Mouse (Mus musculus) heart, embryonic 15.5 days (tissue): ENCODE data around the gene Slc2a4. TPM values are rescaled to one million over a fixed set of nuclear protein-coding genes. Genes with fewer than 3 reads are reported as not detected.
A peak's percentile ranks its signal among the peaks of the same experiment; 100 is the strongest.

ENCODE experiments used
- ATAC-seq: fragments of 200-750 bp; cut with Nextera tagmentation; replicated peaks from 2 replicates; pipeline ENCODE4 v1.8.0; 2017; ENCODE audit warnings: low read depth, moderate TSS enrichment; ENCODE audit not compliant: insufficient number of reproducible peaks, insufficient read depth, low FRiP score
- H3K27ac ChIP-seq: fragments of 300-500 bp; sonication (generic); 2 replicates; pipeline ENCODE4 v1.5.1; 2015; ENCODE audit warnings: mild to moderate bottlenecking, inconsistent platforms
- H3K27me3 ChIP-seq: fragments of 300-500 bp; sonication (generic); 2 replicates; pipeline ENCODE4 v1.6.1; 2015; ENCODE audit warnings: inconsistent platforms
- H3K36me3 ChIP-seq: fragments of 300-500 bp; sonication (generic); 2 replicates; pipeline ENCODE4 v1.6.1; 2015; ENCODE audit warnings: mild to moderate bottlenecking, inconsistent platforms
- H3K4me1 ChIP-seq: fragments of 300-500 bp; sonication (generic); replicated peaks from 2 replicates; pipeline ENCODE4 v1.6.1; 2015; ENCODE audit warnings: inconsistent platforms
- H3K4me2 ChIP-seq: fragments of 300-500 bp; sonication (generic); 2 replicates; pipeline ENCODE4 v1.6.1; 2015; ENCODE audit warnings: inconsistent platforms, mild to moderate bottlenecking, moderate library complexity
- H3K4me3 ChIP-seq: fragments of 300-500 bp; sonication (generic); 2 replicates; pipeline ENCODE4 v1.5.1; 2015; ENCODE audit warnings: mild to moderate bottlenecking, inconsistent platforms
- H3K9ac ChIP-seq: fragments of 300-500 bp; sonication (generic); 2 replicates; pipeline ENCODE4 v1.6.1; 2015; ENCODE audit warnings: mild to moderate bottlenecking, inconsistent platforms
- H3K9me3 ChIP-seq: fragments of 300-500 bp; sonication (generic); replicated peaks from 2 replicates; pipeline ENCODE4 v1.6.1; 2016; ENCODE audit warnings: inconsistent platforms
- WGBS: fragments of 180-500 bp; shearing (Covaris S2); methylation state at CpG from one replicate; pipeline ENCODE4 v1.1.7; 2015; ENCODE audit warnings: mixed read lengths; 5-methylcytosine and 5-hydroxymethylcytosine counted together
- polyA plus RNA-seq: library from polyadenylated mRNA; unstranded; fragments of >200 nt; fragmentation: Nextera tagmentation; extraction: Ambion mirVana; gene quantifications from 2 replicates; pipeline ENCODE4 v1.2.1, GENCODE M21; 2015

Slc2a4 gene
- polyA plus RNA-seq, 1 experiment from 2014 or later: 42.6 TPM

GRCm38 (mm10) chr11:69984431-69984830, 36.4 kb upstream of the Slc2a4 start:
- Histone ChIP-seq H3K4me1 (peaks cover 24% of the 10 kb centered on the region), H3K27ac (no peak overlapping the region), H3K4me3 (no peak overlapping the region), H3K9ac (no peak overlapping the region), H3K9me3 (no peaks in the 10 kb centered on the region), H3K4me2 (no peak overlapping the region), H3K36me3 (peaks cover 51% of the 10 kb centered on the region), H3K27me3 (no peaks in the 10 kb centered on the region)
- ATAC-seq: no peak
- WGBS: 88% methylated on average over 8 of the region's 8 CpGs

GRCm38 (mm10) chr11:69983377-69983776, 35.4 kb upstream of the Slc2a4 start:
- Histone ChIP-seq H3K36me3 (peaks cover 47% of the 10 kb centered on the region), H3K9me3 (no peaks in the 10 kb centered on the region), H3K4me1 (peaks cover 31% of the 10 kb centered on the region), H3K4me2 (peak overlapping the region; percentile 89), H3K9ac (peak overlapping the region; percentile 100), H3K27me3 (no peaks in the 10 kb centered on the region), H3K4me3 (peak overlapping the region; percentile 98), H3K27ac (peak overlapping the region; percentile 100)
- no peak for ATAC-seq
- 76% methylated on average over 4 of the region's 4 CpGs for WGBS

GRCm38 (mm10) chr11:69982877-69983276, 34.9 kb upstream of the Slc2a4 start:
- Histone ChIP-seq H3K27ac (peak overlapping the region; percentile 100), H3K4me2 (peak overlapping the region; percentile 89), H3K9ac (peak overlapping the region; percentile 100), H3K4me3 (peak overlapping the region; percentile 98), H3K9me3 (no peaks in the 10 kb centered on the region), H3K27me3 (no peaks in the 10 kb centered on the region), H3K4me1 (peaks cover 31% of the 10 kb centered on the region), H3K36me3 (peaks cover 46% of the 10 kb centered on the region)
- 14% methylated on average over 5 of the region's 5 CpGs for WGBS
- no peak for ATAC-seq

GRCm38 (mm10) chr11:69982225-69982624, 34.2 kb upstream of the Slc2a4 start, which contains the start of gene Elp5:
Elp5 (minus strand) TSS chr11:69982517.
- H3K27me3 ChIP-seq: no peaks in the 10 kb centered on the region
- H3K36me3 ChIP-seq: peaks cover 43% of the 10 kb centered on the region

GRCm38 (mm10) chr11:69981141-69981762, 33.3 kb upstream of the Slc2a4 start, which contains the start of gene Ctdnep1:
Ctdnep1 (plus strand) TSS chr11:69981156.
- Histone ChIP-seq H3K27ac (peak within 1 kb of the TSS; percentile 100), H3K9ac (peak within 1 kb of the TSS; percentile 100), H3K27me3 (no peaks in the 10 kb centered on the region), H3K4me2 (peak within 1 kb of the TSS; percentile 89), H3K4me1 (peaks cover 31% of the 10 kb centered on the region), H3K36me3 (peaks cover 36% of the 10 kb centered on the region), H3K9me3 (no peaks in the 10 kb centered on the region), H3K4me3 (peak within 1 kb of the TSS; percentile 98)
- ATAC-seq: no peak
- under 1% methylated on average over 40 of the region's 43 CpGs for WGBS

More at GRCm38 (mm10) chr11:69982225-69982624, 34.2 kb upstream of the Slc2a4 start, which contains the start of gene Elp5:
- WGBS: 44% methylated on average over 8 of the region's 8 CpGs
- Histone ChIP-seq H3K9ac (peak within 1 kb of the TSS; percentile 100), H3K4me1 (peaks cover 31% of the 10 kb centered on the region), H3K9me3 (no peaks in the 10 kb centered on the region), H3K4me3 (peak within 1 kb of the TSS; percentile 98), H3K27ac (peak within 1 kb of the TSS; percentile 100), H3K4me2 (peak within 1 kb of the TSS; percentile 89)
- no peak for ATAC-seq

GRCm38 (mm10) chr11:69980196-69981140, 32.5 kb upstream of the Slc2a4 start:
- Histone ChIP-seq H3K27ac (peak overlapping the region; percentile 100), H3K9ac (peak overlapping the region; percentile 100), H3K4me1 (peaks cover 31% of the 10 kb centered on the region), H3K27me3 (no peaks in the 10 kb centered on the region), H3K36me3 (peaks cover 36% of the 10 kb centered on the region), H3K4me3 (peak overlapping the region; percentile 98), H3K4me2 (peak overlapping the region; percentile 89), H3K9me3 (no peaks in the 10 kb centered on the region)
- under 1% methylated on average over 59 of the region's 60 CpGs for WGBS
- peak; percentile 97 for ATAC-seq

- Histone ChIP-seq H3K27ac (peak overlapping the region; percentile 100), H3K9me3 (no peaks in the 10 kb centered on the region), H3K9ac (peak overlapping the region; percentile 85), H3K4me3 (peak overlapping the region; percentile 98), H3K36me3 (peaks cover 36% of the 10 kb centered on the region), H3K4me2 (peak overlapping the region; percentile 89), H3K4me1 (peaks cover 31% of the 10 kb centered on the region), H3K27me3 (no peaks in the 10 kb centered on the region)
- ATAC-seq: no peak
- 2% methylated on average over 16 of the region's 16 CpGs for WGBS
These were observed 31.8 kb upstream of the Slc2a4 start for GRCm38 (mm10) chr11:69979827-69980195.

- no peak overlapping the region for H3K4me2 ChIP-seq
- H3K27ac ChIP-seq: no peak overlapping the region
- H3K4me1 ChIP-seq: peaks cover 11% of the 10 kb centered on the region
- no peak for ATAC-seq
- no peaks in the 10 kb centered on the region for H3K9me3 ChIP-seq
- H3K4me3 ChIP-seq: no peak overlapping the region
- H3K27me3 ChIP-seq: no peaks in the 10 kb centered on the region
- 51% methylated on average over 4 of the region's 4 CpGs for WGBS
- no peak overlapping the region for H3K9ac ChIP-seq
- H3K36me3 ChIP-seq: peaks cover 56% of the 10 kb centered on the region
These were observed 28.3 kb upstream of the Slc2a4 start for GRCm38 (mm10) chr11:69976271-69976670.

- WGBS: 89% methylated on average over 2 of the region's 2 CpGs
- H3K4me2 ChIP-seq: no peak overlapping the region
- peaks cover 11% of the 10 kb centered on the region for H3K4me1 ChIP-seq
- H3K27ac ChIP-seq: no peak overlapping the region
- no peak overlapping the region for H3K4me3 ChIP-seq
- H3K27me3 ChIP-seq: no peaks in the 10 kb centered on the region
- H3K9ac ChIP-seq: no peak overlapping the region
- no peak for ATAC-seq
- H3K36me3 ChIP-seq: peaks cover 60% of the 10 kb centered on the region
- H3K9me3 ChIP-seq: no peaks in the 10 kb centered on the region
These were observed 26.9 kb upstream of the Slc2a4 start for GRCm38 (mm10) chr11:69974907-69975306.

GRCm38 (mm10) chr11:69970775-69971174, 22.8 kb upstream of the Slc2a4 start:
- 77% methylated on average over 3 of the region's 3 CpGs for WGBS
- ATAC-seq: no peak
- H3K9me3 ChIP-seq: no peaks in the 10 kb centered on the region
- H3K9ac ChIP-seq: no peak overlapping the region
- H3K36me3 ChIP-seq: peaks cover 58% of the 10 kb centered on the region
- H3K4me2 ChIP-seq: no peak overlapping the region
- peaks cover 12% of the 10 kb centered on the region for H3K4me1 ChIP-seq
- peaks cover 22% of the 10 kb centered on the region for H3K27me3 ChIP-seq
- no peak overlapping the region for H3K27ac ChIP-seq
- no peak overlapping the region for H3K4me3 ChIP-seq

GRCm38 (mm10) chr11:69970222-69970621, 22.2 kb upstream of the Slc2a4 start:
- no peak for ATAC-seq
- Histone ChIP-seq H3K27ac (no peak overlapping the region), H3K4me1 (peaks cover 16% of the 10 kb centered on the region), H3K9ac (no peak overlapping the region), H3K4me2 (no peak overlapping the region), H3K4me3 (no peak overlapping the region), H3K9me3 (no peaks in the 10 kb centered on the region), H3K27me3 (peaks cover 28% of the 10 kb centered on the region), H3K36me3 (peaks cover 54% of the 10 kb centered on the region)
- 79% methylated on average over 6 of the region's 6 CpGs for WGBS
